Mouse (Mus musculus) stomach, postnatal 0 days (tissue): ENCODE data around the gene Vat1.
"Not testable (repeated sequence)": the region's sequence is repeated elsewhere in the genome, so short reads cannot be mapped to it uniquely, and the experiment has no call there.

Experiments used
- CTCF ChIP-seq: IDR thresholded peaks from 2 replicates; pipeline ENCODE4 v1.5.1; 2016; ENCODE audit warnings: antibody characterized with exemption, low read depth, mild to moderate bottlenecking, moderate library complexity
- EP300 ChIP-seq: optimal IDR thresholded peaks from 2 replicates; pipeline ENCODE3; 2016; ENCODE audit warnings: antibody characterized with exemption

- not testable (repeated sequence) for TF ChIP-seq EP300, CTCF
Measured at GRCm38 (mm10) chr11:101476361-101476760, 10.3 kb upstream of the Vat1 start.
